Mouse (Mus musculus) megakaryocyte, embryonic 14.5 days (primary cell): ENCODE measurements at regions not wholly inside any gene's neighbourhood (a gene's known extent, or its start where the extent isn't known, plus 50 kb on each side); places are given as distances from the start of the nearest gene placed in this dataset.

Experiments used
- H3K27me3 ChIP-seq: replicated peaks from 2 replicates; pipeline ENCODE3; 2012; ENCODE audit warnings: inconsistent platforms
- H3K36me3 ChIP-seq: replicated peaks from 2 replicates; pipeline ENCODE3; 2012; ENCODE audit warnings: low read length, inconsistent platforms, mixed read lengths
- H3K4me1 ChIP-seq: 2 replicates; pipeline ENCODE4 v1.6.1; 2012; ENCODE audit warnings: inconsistent platforms
- H3K4me3 ChIP-seq: replicated peaks from 2 replicates; pipeline ENCODE3; 2012; ENCODE audit warnings: moderate library complexity, mild to moderate bottlenecking, inconsistent platforms
- H3K9me3 ChIP-seq: 2 replicates; pipeline ENCODE4 v1.6.1; 2012; ENCODE audit warnings: inconsistent platforms
- FLI1 ChIP-seq: IDR thresholded peaks from 2 replicates; pipeline ENCODE4 v1.6.1; 2012; ENCODE audit warnings: low read length, inconsistent platforms, mixed read lengths
- GATA1 ChIP-seq: IDR thresholded peaks from 3 replicates; pipeline ENCODE4 v1.6.1; 2012; ENCODE audit warnings: mixed read lengths, low read length, inconsistent platforms, borderline replicate concordance

- Histone ChIP-seq H3K27me3 (peaks cover 77% of the 10 kb centered on the region), H3K4me1 (peaks cover 23% of the 10 kb centered on the region), H3K36me3 (no peaks in the 10 kb centered on the region), H3K9me3 (peaks cover 11% of the 10 kb centered on the region), H3K4me3 (no peak overlapping the region)
- TF ChIP-seq FLI1 (no peak), GATA1 (no peak)
Measured at GRCm38 (mm10) chr16:95848555-95849082, 142.1 kb downstream of the Psmg1 start.

GRCm38 (mm10) chr16:95847765-95848483 is 142.8 kb downstream of the Psmg1 start:
- Histone ChIP-seq H3K27me3 (peaks cover 80% of the 10 kb centered on the region), H3K36me3 (no peaks in the 10 kb centered on the region), H3K9me3 (peaks cover 18% of the 10 kb centered on the region), H3K4me1 (peaks cover 22% of the 10 kb centered on the region), H3K4me3 (no peak overlapping the region)
- TF ChIP-seq GATA1: no peak
- TF ChIP-seq FLI1: no peak

- no peak for TF ChIP-seq GATA1
- no peak for TF ChIP-seq FLI1
- Histone ChIP-seq H3K9me3 (peaks cover 33% of the 10 kb centered on the region), H3K36me3 (no peaks in the 10 kb centered on the region), H3K27me3 (peaks cover 88% of the 10 kb centered on the region), H3K4me3 (no peak overlapping the region), H3K4me1 (peaks cover 8% of the 10 kb centered on the region; the same call in 1 of the 2 replicates)
Measured at GRCm38 (mm10) chr16:95845323-95845860, 143.5 kb downstream of the Ets2 start.

DNA sequence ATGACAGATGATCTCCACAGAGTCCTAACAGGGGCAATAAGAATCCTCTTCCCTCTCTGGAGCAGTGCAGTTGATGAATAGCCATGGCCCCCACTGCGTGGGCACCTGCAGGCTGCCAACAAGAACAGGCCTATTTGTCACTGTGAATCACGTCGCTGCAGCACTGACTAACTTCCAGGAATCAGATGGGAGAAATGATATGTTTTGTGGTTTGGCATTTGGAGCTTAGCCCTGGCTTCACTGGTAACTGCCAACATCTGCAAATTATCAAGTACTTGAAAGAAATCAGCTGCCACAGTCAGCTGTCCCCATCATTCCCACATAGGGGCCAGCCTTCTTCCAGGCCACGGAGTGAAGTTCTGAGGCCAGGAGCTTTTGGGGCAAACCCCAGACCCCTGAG is 142.8 kb downstream of the Ets2 start:
- peaks cover 89% of the 10 kb centered on the region for H3K27me3 ChIP-seq
- no peaks in the 10 kb centered on the region for H3K36me3 ChIP-seq
- TF ChIP-seq FLI1: no peak
- TF ChIP-seq GATA1: no peak
- H3K4me3 ChIP-seq: no peak overlapping the region
- H3K4me1 ChIP-seq: peaks cover 10% of the 10 kb centered on the region
- peaks cover 33% of the 10 kb centered on the region for H3K9me3 ChIP-seq

GRCm38 (mm10) chr16:95842766-95843165 is 140.9 kb downstream of the Ets2 start:
- no peak overlapping the region for H3K4me3 ChIP-seq
- H3K9me3 ChIP-seq: peaks cover 33% of the 10 kb centered on the region
- H3K4me1 ChIP-seq: peaks cover 24% of the 10 kb centered on the region
- H3K27me3 ChIP-seq: peaks cover 87% of the 10 kb centered on the region
- no peaks in the 10 kb centered on the region for H3K36me3 ChIP-seq
- TF ChIP-seq GATA1 (no peak), FLI1 (no peak)

- TF ChIP-seq FLI1 (no peak), GATA1 (no peak)
- no peak overlapping the region for H3K4me3 ChIP-seq
- no peaks in the 10 kb centered on the region for H3K36me3 ChIP-seq
- peaks cover 86% of the 10 kb centered on the region for H3K27me3 ChIP-seq
- peaks cover 46% of the 10 kb centered on the region for H3K9me3 ChIP-seq
- H3K4me1 ChIP-seq: peaks cover 37% of the 10 kb centered on the region
Measured at GRCm38 (mm10) chr16:95839512-95840253, 137.8 kb downstream of the Ets2 start.

DNA sequence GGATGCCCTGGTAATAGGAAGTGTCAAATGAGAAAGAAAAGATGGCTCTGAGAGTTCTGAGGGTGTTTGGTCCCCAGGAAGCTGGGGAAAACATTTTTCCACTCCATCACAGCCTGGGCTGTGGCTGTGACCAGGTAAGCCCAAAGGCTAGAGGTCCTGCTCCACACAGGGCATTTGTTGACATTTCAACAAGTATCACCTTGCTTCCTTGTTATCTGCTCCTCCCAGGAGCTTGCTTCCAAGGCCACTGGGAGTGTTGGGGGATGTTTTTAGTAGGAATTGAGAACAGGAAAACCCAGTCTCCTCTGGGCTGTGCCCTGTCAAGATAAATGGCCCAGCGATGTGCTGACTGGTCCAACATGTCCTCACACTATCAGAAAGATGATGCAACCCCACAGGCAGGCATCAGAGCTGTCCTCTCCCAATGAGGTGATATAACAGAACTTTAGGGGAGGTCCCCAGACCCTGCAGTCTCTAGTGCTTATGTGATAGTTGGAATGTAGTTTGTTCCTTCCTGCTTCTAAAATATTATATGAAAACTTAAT is 137.1 kb downstream of the Ets2 start:
- peaks cover 90% of the 10 kb centered on the region for H3K27me3 ChIP-seq
- peaks cover 46% of the 10 kb centered on the region for H3K9me3 ChIP-seq
- no peaks in the 10 kb centered on the region for H3K36me3 ChIP-seq
- H3K4me1 ChIP-seq: peaks cover 37% of the 10 kb centered on the region
- no peak overlapping the region for H3K4me3 ChIP-seq
- TF ChIP-seq FLI1 (no peak), GATA1 (no peak)

GRCm38 (mm10) chr16:95838478-95838846 is 136.6 kb downstream of the Ets2 start:
- TF ChIP-seq GATA1 (no peak), FLI1 (no peak)
- Histone ChIP-seq H3K4me3 (no peak overlapping the region), H3K9me3 (peaks cover 41% of the 10 kb centered on the region), H3K4me1 (peaks cover 42% of the 10 kb centered on the region), H3K36me3 (no peaks in the 10 kb centered on the region), H3K27me3 (peaks cover 90% of the 10 kb centered on the region)

DNA sequence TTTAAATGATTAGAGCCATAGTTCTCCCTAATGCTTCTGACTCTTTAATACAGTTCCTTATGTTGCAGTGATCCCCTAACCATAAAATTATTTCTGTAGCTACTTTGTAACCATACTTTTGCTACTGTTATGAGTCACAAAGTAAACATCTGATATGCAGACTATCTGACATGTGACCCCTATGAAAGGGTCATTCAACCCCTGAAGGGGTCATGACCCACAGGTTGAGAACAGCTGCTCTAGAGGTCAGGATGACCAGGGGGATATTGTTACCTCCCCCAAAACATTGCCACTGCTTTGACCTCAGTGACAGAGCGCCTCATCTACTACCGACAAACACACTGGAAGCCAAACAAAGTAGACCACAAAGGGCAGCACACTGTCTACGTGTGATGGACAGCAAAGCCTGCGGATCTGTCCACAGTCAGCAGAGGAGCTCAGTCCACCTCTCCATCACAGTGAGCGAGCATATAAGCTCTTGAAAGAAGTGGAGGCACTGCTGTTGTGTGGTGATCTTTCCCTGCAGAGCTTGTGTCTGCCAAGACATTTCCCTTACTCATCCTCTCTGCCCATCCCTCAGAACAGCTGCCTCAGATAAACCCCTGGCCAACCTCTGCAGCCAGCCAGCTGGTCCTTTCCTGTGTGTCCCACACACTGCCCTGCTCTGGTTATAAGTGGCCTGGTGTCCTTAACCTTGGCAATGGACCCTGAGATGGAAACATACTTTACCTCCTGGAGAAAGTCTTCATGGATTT is 136.0 kb downstream of the Ets2 start:
- TF ChIP-seq GATA1 (no peak), FLI1 (no peak)
- Histone ChIP-seq H3K9me3 (peaks cover 35% of the 10 kb centered on the region), H3K36me3 (no peaks in the 10 kb centered on the region), H3K4me3 (peak overlapping the region; percentile 48), H3K27me3 (peaks cover 92% of the 10 kb centered on the region), H3K4me1 (peaks cover 48% of the 10 kb centered on the region)
